Mouse (Mus musculus): ENCODE results near the gene Abhd12.
"Not testable (repeated sequence)": the region's sequence is repeated elsewhere in the genome, so short reads cannot be mapped to it uniquely, and the experiment has no call there.

Abhd12 gene

DNA sequence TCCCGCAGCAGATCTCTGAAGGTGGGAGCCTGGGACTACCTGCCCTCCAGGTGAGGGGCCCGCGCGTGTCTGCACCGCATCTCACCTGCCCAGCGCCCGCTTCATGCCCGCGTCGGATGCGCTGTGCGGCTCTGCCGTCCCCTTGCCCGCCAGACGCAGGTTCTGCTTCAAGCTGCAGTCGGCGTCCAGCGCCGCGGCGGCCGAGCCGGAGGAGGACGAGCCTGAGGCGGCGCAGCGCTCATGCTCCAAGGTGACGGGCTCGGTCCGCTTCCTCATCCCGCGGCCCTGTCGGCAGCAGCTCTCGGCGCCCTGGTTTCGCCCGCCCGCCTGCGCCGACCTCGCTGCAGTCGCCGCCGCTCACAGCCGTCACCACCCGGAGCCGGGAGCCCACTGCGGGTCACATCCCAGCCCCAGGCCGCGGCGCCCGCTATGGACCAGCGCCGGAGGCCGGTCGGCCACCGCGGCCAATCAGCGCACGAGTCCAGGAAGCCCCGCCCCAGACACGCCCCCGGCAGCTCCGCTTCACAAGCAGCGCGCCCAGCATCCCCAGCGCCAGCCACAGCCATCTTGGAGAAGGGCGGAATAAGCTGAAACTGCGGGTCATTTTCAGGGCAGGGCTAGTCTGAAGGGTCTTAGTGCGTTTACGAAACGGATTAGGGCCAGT, at the start of gene Abhd12:
Abhd12 (minus strand) TSS at position 470 of the 664 bp plus-strand sequence.
- peak; percentile 93 for DNase-seq (ENCODE audit: low read depth)

DNA sequence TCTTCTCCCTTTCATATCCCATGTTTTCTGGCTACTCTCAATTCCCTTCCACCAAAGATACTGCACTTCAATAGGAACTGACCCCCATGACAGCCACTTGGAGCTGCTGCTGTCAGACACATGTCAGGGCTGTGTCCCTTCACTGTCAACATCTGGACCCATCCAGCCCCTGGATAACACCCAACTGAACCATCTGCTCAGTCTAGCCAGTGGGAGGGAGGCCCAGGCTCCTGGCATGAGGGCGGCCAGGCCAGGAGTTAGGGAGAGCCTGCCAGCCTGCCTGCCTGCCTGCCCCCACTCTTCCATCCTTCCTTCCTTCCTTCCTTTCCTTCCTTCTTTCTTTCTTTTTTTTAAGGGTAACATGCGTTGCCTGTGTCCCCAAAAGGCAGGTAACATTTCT, 46.7 kb upstream of the Abhd12 start:
- no peak for DNase-seq (ENCODE audit: low read depth)

DNA sequence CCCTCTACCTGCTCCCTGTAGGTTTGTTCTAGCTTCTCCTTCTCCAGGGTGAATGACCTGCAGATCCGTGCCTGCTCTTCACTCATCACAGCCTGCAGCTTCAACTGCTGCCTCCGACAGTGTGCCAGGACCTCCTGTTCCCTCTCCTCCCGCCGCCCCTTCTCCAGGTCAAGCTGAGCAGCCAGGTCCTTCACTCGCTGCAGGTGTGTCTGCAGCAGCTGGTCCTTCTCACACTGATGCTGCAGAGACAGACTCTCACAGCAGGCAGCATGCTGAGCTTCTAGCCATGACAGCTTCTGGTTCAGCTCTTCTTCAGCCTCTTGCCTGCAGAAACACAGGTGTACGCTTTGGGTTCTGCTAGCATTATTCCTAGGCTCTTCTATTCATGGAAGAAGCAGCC, 45.5 kb upstream of the Abhd12 start:
- DNase-seq (ENCODE audit: low read depth), result no peak

DNA sequence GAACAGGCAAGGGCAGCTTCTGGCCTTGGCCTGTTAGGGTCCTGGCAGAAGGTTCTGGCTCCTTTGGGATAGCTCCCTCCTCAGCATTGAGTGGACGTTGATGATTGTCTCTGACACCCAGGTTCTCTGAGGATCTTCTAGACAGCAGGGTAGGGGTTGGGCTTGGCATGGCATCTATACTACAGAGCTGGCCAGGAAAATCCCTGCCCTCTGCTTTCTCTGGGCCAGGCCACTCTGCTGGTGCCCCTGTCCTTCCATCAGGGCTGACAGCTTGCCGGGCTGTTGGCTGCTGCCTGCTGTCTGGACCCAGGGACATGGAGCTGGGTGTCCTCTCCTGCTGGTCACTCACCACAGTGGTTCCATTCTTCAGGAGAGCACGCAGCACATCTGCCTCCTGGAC, 45.1 kb upstream of the Abhd12 start:
- DNase-seq (ENCODE audit: low read depth), result no peak

DNA sequence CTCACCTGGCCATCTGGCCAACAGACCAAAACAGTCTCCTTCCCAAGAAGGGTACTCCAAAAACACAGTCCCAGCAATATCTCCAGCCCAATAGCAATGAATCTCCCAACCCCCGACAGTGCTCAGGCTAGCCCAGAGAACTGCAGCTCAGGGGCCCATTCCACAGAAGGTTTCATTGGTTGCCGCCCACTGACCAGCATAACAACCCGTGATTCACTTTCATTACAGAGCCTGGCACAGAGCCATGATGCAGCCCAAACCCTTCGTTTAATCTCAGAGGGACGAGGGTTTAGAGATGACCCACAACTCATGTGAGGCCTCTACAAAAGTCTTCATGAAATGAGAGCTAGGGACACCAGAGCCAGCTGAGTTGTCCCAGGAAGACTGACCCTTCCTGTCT, 44.2 kb upstream of the Abhd12 start:
- DNase-seq (ENCODE audit: low read depth), result no peak

DNA sequence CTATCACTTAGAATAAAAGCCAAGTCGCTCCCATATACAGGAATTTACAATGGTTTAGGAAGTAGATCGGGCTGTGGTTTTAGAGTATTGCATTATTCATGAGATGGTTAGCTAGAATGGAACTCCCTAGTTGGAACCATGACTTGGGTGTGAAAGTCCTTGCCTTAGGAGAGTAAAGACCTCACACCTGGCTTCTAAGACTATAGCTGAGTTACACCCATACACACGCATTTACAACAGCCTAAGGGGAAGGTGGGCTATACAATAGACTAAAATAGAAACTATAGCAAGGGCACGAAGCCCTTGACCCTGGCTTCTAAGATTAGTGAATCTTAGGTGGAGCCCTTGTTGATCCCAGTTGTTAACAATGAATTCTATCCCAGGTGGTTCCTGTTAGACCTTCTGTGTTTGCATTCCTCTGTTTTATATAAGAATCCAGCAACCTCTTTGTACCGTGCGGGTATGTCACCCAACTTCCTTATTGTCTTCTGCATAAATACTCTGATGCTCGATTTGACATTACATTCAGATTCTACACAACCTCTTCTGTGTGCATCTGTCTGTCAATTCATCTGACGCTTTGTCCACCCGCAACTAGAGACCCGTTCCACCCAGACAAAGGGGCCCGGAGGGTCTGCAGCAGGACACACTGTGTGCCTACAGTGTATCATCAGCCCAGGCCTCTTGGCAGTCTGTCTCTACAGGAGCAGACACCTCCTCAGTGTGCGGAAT, 43.5 kb upstream of the Abhd12 start:
- DNase-seq (ENCODE audit: low read depth), result not testable (repeated sequence)

DNA sequence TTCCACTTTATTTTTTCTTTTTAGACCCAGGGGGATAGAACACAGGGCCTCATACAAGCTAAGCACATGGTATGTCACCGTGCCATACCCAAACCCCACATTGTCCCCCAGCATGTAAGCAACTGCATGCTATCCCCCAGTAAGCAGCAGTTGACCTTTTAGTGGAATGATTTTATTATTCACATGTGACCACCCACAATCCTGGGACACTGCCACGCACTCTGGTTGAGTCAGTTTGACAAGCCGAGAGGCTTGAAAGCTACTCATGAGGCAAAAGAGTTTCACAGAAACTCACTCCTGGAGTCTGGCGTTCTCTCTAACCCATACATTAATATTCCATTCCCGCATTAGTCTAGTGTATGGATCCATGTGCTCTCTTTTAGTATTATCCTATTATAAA, 42.8 kb upstream of the Abhd12 start:
- not testable (repeated sequence) for DNase-seq (ENCODE audit: low read depth)

DNA sequence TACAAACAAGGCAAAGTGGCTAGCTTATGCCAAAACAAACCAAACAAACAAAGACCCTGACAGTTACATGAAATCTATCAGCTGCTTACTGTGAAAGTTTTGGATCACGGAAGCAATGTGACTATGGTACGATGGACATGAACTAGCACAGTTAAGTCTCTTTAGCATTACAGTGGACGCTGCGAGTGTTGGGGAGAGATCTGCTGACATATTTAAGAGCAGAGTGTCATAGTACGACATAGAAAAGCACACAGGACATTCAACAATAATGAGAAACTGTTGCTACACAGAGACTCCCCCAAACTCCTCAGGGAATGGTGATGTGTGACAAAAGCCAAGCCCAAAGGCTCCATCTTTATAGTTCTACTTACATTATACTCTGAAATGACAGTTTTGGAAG, 39.5 kb upstream of the Abhd12 start:
- DNase-seq (ENCODE audit: low read depth), result no peak

DNA sequence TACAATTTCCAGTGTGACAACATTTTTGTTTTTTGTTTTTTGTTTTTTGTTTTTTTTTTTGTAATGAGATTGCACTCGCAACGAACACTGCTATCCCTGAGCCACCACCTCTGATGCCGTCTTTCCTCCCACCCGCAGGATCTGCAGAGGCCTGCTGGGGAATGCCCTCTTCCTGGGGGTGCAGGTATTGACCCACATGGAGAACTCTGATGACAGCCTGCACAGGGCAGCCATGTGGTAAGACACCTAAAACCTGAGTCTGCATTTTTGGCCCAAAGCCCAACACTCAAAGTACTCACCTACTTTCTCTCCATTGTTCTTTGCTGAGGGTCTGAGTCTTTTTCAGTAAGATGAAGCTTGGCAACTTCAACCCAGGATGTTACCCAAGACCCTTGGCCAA, 30.1 kb upstream of the Abhd12 start:
- no peak for DNase-seq (ENCODE audit: low read depth)

DNA sequence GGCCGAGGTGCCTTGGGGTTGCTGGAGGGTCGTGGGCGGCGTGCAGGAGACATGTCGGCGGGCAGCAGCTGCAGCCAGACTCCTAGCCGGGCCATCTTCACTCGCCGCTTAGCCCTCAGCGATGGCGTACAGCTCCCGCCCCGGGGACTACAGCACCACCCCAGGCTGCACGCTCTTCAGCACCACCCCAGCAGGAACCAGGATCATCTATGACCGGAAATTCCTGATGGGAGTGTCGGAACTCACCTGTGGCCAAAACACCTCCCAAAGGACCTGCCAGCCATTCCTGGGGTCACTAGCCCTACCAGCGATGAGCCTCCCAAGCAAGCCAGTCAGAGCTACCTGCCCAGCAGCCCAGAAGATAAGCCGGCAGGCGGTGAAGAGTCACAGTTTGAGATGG, 28.9 kb upstream of the Abhd12 start:
- no peak for DNase-seq (ENCODE audit: low read depth)

DNA sequence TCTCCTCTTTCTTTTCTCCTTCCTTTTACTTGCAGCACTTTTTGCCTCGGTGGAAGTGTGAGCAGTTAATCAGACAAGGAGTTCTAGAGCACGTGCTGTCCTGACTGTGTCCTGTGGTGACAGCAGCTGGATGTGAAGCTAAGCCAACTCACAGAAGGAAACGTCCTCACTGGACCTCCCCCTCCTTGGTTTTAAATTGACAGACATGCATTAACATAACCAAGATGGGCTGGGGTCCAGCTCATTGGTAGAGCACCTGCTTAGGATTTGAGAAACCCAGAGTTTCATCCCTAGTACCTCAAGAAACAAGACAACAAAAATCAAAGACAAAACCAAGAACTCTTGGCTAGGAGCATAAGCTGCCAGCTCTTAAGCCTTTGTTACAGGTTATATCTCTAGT, 26.3 kb upstream of the Abhd12 start:
- DNase-seq (ENCODE audit: low read depth), result no peak

DNA sequence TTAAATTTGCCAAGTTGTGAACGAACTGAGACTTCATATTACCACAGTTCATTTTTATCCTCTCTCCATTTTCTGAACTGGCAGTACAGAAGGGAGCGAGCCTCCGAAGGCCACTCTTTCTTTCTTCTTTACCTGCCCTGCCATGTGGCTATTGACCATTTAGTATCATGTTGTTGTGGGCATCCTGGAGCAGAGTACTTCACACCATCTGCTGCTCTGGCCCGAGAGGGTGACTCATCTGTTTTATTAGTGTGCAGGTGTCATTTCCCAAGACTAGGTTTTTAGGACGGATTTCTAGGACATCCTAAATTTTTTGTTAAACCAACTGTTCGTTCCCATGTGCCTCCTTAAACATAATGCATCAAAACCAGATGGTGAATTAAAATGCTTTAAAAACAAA, 24.6 kb upstream of the Abhd12 start:
- DNase-seq (ENCODE audit: low read depth), result no peak

DNA sequence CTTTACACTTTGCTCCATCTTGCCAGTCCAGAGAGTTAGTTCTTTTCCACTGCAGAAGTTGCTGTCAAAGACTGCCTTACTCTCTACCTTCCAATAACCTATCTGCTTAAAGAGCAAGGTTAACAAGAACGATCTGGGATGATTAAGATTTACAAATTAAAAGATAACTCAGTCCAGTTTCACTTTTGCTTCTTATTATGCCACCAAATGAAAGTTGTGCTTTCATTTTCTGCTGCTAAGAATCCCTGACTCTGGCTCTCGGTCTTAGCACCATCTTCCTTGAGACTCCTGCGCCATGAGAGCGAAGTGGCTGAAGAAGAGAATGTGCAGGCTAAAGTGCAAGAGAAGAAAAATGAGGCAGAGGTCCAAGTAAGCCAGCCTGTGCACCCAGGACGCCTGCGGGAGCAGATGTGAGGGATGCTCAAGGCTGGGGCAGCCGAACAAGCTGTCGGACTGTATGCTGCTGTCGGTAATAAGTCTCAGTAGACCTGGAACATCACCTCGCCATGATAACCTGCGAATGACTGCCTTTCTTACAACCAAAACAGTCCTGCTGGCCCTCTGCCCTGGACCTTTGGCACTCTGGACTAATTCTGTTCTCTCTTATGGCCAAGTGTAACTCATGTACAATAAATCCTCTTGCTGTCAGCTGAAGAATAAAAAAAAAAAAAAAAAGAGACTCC, 22.6 kb upstream of the Abhd12 start:
- DNase-seq (ENCODE audit: low read depth), result no peak

DNA sequence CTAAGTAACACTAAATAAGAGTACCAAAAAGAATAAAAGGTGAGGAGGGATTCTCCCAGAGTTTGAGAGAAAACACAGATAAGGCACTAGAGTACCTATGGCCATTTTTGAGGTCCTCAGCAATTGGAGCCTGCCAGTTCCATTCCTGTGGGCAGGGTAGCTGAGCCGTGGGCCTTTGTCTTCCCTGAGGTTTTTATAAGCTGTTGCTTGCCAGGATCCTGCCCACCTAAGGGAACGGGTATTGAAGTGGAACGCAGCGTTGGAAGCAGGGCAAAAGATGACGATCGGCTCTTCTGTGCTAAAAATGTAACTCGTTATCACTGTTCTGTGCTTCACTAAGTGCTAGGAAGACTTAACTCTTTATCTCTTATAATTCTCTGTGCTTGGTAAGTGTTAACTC, 19.0 kb upstream of the Abhd12 start:
- DNase-seq (ENCODE audit: low read depth), result no peak

DNA sequence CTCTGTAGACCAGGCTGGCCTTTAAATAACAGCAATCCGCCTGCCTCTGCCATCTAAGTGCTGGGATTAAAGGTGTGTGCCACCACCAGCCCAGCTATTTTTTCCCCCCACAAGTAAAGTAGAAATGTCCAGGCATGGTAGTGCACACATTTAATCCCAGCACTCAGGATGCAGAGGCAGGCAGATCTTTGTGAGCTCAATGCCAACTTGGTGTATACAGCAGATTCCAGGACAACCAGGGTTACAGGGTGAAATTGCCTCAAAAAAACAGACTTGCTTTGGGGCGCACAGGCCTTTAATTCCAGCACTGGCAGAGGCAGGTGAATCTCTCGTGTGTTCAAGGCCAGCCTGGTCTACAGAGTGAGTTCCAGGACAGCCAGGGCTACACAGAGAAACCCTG, 18.5 kb upstream of the Abhd12 start:
- DNase-seq (ENCODE audit: low read depth), result no peak

DNA sequence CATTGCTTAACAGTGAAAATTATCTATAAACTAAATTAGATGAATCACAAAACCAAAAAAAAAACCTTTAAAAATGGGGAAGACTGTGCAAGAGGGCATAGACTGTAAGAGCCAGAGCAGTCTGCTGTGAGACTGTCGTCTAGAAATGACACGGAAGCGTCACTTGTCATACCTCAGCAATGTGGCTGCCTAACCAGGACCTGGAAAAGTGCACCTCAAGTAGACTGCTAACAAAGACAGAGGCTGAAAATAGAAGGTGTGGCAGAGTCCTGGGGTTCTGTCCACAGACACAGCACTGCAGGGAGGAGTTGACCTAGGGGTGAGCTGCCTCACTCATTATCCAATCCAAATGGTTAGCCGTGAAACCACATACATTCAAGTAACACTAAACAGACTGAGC, 17.6 kb upstream of the Abhd12 start:
- no peak for DNase-seq (ENCODE audit: low read depth)

DNA sequence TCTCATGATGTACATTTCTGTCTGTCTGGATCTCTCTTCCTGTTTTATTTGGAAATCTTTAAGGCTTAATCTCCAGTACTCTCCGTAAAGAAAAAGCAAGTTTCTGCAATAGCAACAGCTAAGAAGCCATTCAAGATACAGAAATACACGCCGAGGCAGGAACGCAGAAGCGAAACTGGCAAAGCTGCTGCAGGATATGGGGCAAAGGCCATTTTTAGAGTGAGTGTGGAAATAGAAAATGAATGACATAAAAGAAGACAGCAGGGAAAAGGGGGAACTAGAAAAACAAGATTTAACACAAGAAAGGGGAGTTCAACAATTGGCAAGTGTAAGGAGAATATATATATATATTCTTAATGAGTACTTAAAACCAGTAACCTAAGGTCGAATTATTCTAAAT, 17.2 kb upstream of the Abhd12 start:
- DNase-seq (ENCODE audit: low read depth), result no peak

DNA sequence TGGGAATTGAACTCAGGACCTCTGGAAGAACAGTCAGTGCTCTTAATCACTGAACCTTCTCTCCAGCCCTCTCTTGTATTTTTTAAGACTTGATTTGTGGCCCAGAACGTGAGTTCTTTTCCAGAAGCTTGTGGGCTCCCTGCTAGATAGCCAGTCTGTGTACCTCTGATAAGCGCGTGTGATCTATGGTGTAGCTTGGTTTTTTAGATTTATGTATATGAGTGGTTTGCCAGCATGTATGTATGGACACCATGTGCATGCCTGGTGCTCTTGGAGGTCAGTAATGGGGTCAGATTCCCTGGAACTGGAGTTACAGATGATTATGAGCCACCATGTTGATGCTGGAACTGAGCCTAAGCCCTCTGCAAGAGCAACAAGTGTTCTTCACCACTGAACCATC, 16.0 kb upstream of the Abhd12 start:
- no peak for DNase-seq (ENCODE audit: low read depth)

DNA sequence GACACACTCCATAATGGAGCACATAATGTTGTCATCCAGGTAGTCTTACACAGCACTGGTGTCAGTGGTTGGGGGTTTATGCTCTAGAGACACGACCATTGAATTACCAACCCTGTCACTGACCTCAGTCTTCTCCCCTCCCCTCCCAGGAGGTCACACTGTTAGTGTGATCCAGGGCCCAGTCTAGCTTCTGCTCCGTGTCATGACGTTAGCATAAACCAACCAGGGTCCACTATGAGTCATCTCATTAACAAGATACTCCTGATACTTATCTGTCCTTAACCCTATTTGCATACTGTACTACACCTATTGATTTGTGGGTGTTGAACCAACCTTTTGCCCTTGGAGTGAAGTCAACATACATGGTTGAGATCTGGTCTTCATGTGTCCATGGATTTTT, 14.2 kb upstream of the Abhd12 start:
- DNase-seq (ENCODE audit: low read depth), result no peak

DNA sequence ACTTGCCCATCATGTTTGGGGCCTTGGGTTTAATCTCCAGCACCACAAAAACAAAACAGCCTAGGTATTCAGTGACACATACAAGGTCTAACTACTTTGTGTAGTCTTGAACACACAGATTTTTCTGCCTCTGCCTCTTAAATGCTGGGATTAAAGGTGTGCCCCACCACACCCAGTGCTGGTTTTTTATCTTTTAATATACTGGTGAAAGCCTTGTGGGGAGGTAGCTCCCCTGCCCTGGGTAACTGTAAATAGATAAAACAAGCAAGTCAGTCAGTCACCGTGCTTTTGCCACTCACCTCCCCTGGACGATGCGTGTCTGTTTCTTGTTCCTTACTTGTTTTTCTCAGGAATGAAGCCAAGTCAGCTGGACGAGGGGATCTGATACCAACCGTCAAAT, 11.2 kb upstream of the Abhd12 start:
- DNase-seq (ENCODE audit: low read depth), result no peak

DNA sequence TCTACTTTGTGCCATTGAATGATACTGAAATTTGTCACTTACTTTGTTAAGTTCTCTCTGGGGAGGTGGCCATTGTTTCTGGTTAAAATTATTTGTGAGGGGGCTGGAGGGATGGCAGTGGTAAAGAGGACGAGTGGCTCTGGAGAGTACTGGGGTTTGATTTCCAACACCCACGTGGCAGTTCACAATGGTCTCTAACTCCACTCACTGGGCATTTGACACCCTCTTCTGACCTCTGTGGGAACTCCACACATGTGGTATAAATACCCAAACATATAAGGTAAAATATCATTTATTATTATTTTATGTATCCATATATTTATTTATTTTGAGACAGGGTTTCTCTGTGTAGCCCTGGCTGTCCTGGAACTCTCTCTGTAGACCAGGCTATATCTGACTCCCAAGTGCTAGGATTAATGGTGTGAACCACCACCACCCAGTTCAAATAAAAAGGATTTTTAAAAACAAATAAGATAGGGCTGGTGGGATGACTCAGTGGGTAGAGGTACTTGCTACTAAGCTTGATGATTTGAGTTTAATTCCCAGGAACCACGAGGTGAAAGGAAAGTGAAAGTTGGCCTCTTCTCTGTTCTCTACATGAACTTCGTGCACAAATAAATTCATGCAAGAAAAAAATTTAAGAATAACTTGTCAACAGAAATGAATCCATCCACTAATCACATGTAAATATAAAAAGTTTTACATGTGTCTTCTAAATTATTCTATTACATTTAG, 10.4 kb upstream of the Abhd12 start:
- DNase-seq (ENCODE audit: low read depth), result no peak

DNA sequence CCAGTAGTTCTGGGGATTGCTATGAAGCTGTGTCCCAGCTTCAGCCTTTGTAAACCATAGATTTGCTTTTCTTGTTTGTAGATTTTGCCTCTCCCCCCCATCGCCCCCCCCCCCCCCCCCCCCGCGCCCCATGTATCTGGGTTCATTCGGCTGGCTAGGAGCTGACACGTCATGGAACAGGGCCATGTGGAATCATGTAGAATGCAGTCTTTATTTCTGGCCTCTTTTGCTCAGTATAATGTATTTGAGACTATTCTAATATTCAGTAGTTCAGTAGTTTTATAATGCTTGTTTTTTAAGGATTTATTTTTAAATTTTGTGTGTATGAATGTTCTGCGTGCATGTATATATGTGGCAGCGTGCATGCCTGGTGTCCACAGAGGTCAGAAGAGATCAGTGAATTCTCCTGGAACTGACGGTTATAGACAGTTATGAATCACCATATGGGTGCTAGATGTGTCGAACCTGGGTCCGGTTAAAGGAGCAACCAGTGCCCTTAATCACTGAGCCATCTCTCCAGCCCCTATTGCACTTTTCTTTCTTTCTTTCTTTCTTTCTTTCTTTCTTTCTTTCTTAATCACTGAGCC, 5.8 kb upstream of the Abhd12 start:
- DNase-seq (ENCODE audit: low read depth), result no peak
